Mouse (Mus musculus) frontal cortex, adult (tissue): Measurements from ENCODE around the gene Tmem144.

Source experiments
- ATAC-seq: cut with Nextera tagmentation; 2 replicates; pipeline ENCODE4 v1.9.2; 2017; ENCODE audit warnings: mild to moderate bottlenecking, moderate library complexity, mixed read lengths; ENCODE audit not compliant: low TSS enrichment

Gene Tmem144

GRCm38 (mm10) chr3:79864824-79865223 lies 12.3 kb upstream of the Tmem144 start:
- ATAC-seq: no peak

GRCm38 (mm10) chr3:79858221-79858620 lies 5.6 kb upstream of the Tmem144 start:
- no peak for ATAC-seq

- no peak for ATAC-seq
Observed at GRCm38 (mm10) chr3:79857780-79858179, 5.2 kb upstream of the Tmem144 start.

- ATAC-seq: no peak
Observed at GRCm38 (mm10) chr3:79852108-79852507, 465 bp downstream of the Tmem144 start.

GRCm38 (mm10) chr3:79850656-79851055 lies 1.9 kb downstream of the Tmem144 start:
- ATAC-seq: no peak

- no peak for ATAC-seq
Observed at GRCm38 (mm10) chr3:79849621-79850020, 3.0 kb downstream of the Tmem144 start.

- no peak for ATAC-seq
Observed at GRCm38 (mm10) chr3:79848841-79849240, 3.7 kb downstream of the Tmem144 start.

GRCm38 (mm10) chr3:79846633-79847032 lies 5.9 kb downstream of the Tmem144 start:
- ATAC-seq: no peak

- ATAC-seq: no peak
Observed at GRCm38 (mm10) chr3:79843999-79844398, 8.6 kb downstream of the Tmem144 start.

GRCm38 (mm10) chr3:79842616-79843016 lies 10.0 kb downstream of the Tmem144 start:
- ATAC-seq: peak; percentile 89

GRCm38 (mm10) chr3:79842165-79842564 lies 10.4 kb downstream of the Tmem144 start:
- 0 out of 2 replicates have a peak, but pooled peaks have one; percentile 2 for ATAC-seq

GRCm38 (mm10) chr3:79841475-79841874 lies 11.1 kb downstream of the Tmem144 start:
- no peak for ATAC-seq

- peak; percentile 63 for ATAC-seq
Observed at GRCm38 (mm10) chr3:79838751-79839150, 13.8 kb downstream of the Tmem144 start.

GRCm38 (mm10) chr3:79829289-79829688 lies 23.3 kb downstream of the Tmem144 start:
- ATAC-seq: no peak

GRCm38 (mm10) chr3:79825067-79825780 lies 27.3 kb downstream of the Tmem144 start:
- peak; percentile 32; the same call in 1 of the 2 replicates for ATAC-seq

GRCm38 (mm10) chr3:79823176-79823575 lies 29.4 kb downstream of the Tmem144 start:
- no peak for ATAC-seq

- peak; percentile 46 for ATAC-seq
Observed at GRCm38 (mm10) chr3:79821131-79821530, 31.4 kb downstream of the Tmem144 start.

- ATAC-seq: peak; percentile 73
Observed at GRCm38 (mm10) chr3:79818202-79818995, 34.2 kb downstream of the Tmem144 start.

GRCm38 (mm10) chr3:79816229-79816628 lies 36.3 kb downstream of the Tmem144 start:
- no peak for ATAC-seq

GRCm38 (mm10) chr3:79813814-79814490 lies 38.6 kb downstream of the Tmem144 start:
- peak; percentile 82 for ATAC-seq

GRCm38 (mm10) chr3:79812042-79812441 lies 40.5 kb downstream of the Tmem144 start:
- ATAC-seq: no peak

- ATAC-seq: no peak
Observed at GRCm38 (mm10) chr3:79811632-79812031, 40.9 kb downstream of the Tmem144 start.
